Mouse (Mus musculus): ENCODE data around the gene Ass1.
A peak's percentile ranks its signal among the peaks of the same experiment; 100 is the strongest.

The Ass1 gene

GRCm38 (mm10) chr2:31469931-31470682 is at the start of gene Ass1:
Gene Ass1, plus strand, starts transcription at chr2:31470207.
- peak; percentile 54 for DNase-seq (ENCODE audit: low spot score)

GRCm38 (mm10) chr2:31420914-31421313 is 49.1 kb upstream of the Ass1 start:
- DNase-seq (ENCODE audit: low spot score), result no peak

- DNase-seq (ENCODE audit: low spot score), result no peak
Measured at GRCm38 (mm10) chr2:31422576-31422975, 47.4 kb upstream of the Ass1 start.

- no peak for DNase-seq (ENCODE audit: low spot score)
Measured at GRCm38 (mm10) chr2:31431477-31431876, 38.5 kb upstream of the Ass1 start.

- no peak for DNase-seq (ENCODE audit: low spot score)
Measured at GRCm38 (mm10) chr2:31434746-31435145, 35.3 kb upstream of the Ass1 start.

- DNase-seq (ENCODE audit: low spot score), result peak; percentile 35
Measured at GRCm38 (mm10) chr2:31435567-31435966, 34.4 kb upstream of the Ass1 start.

GRCm38 (mm10) chr2:31437480-31438245 is 32.3 kb upstream of the Ass1 start:
- DNase-seq (ENCODE audit: low spot score), result no peak

GRCm38 (mm10) chr2:31439576-31439975 is 30.4 kb upstream of the Ass1 start:
- no peak for DNase-seq (ENCODE audit: low spot score)

GRCm38 (mm10) chr2:31442480-31443160 is 27.4 kb upstream of the Ass1 start:
- DNase-seq (ENCODE audit: low spot score), result no peak

GRCm38 (mm10) chr2:31446036-31446435 is 24.0 kb upstream of the Ass1 start:
- no peak for DNase-seq (ENCODE audit: low spot score)

GRCm38 (mm10) chr2:31446456-31446855 is 23.6 kb upstream of the Ass1 start:
- DNase-seq (ENCODE audit: low spot score), result no peak

- no peak for DNase-seq (ENCODE audit: low spot score)
Measured at GRCm38 (mm10) chr2:31447536-31447935, 22.5 kb upstream of the Ass1 start.

GRCm38 (mm10) chr2:31448756-31449440 is 21.1 kb upstream of the Ass1 start:
- DNase-seq (ENCODE audit: low spot score), result no peak

GRCm38 (mm10) chr2:31449441-31449815 is 20.6 kb upstream of the Ass1 start:
- peak; percentile 38 for DNase-seq (ENCODE audit: low spot score)

GRCm38 (mm10) chr2:31449902-31450301 is 20.1 kb upstream of the Ass1 start:
- DNase-seq (ENCODE audit: low spot score), result no peak

GRCm38 (mm10) chr2:31450661-31451060 is 19.3 kb upstream of the Ass1 start:
- no peak for DNase-seq (ENCODE audit: low spot score)

- DNase-seq (ENCODE audit: low spot score), result no peak
Measured at GRCm38 (mm10) chr2:31451530-31451929, 18.5 kb upstream of the Ass1 start.

GRCm38 (mm10) chr2:31453011-31453410 is 17.0 kb upstream of the Ass1 start:
- DNase-seq (ENCODE audit: low spot score), result no peak

- peak; percentile 43 for DNase-seq (ENCODE audit: low spot score)
Measured at GRCm38 (mm10) chr2:31453559-31454177, 16.3 kb upstream of the Ass1 start.

GRCm38 (mm10) chr2:31454280-31454679 is 15.7 kb upstream of the Ass1 start:
- peak; percentile 46 for DNase-seq (ENCODE audit: low spot score)

GRCm38 (mm10) chr2:31455418-31455817 is 14.6 kb upstream of the Ass1 start:
- DNase-seq (ENCODE audit: low spot score), result no peak

- DNase-seq (ENCODE audit: low spot score), result no peak
Measured at GRCm38 (mm10) chr2:31458460-31458859, 11.5 kb upstream of the Ass1 start.
